Mouse (Mus musculus): Measurements from ENCODE around the gene Cdh8. TPM values are rescaled to one million over a fixed set of nuclear protein-coding genes. Genes with fewer than 3 reads are reported as not detected.

The Cdh8 gene
- 10 to 100 TPM; 42.3 to 42.8 TPM for total RNA-seq (2021)
- long read RNA-seq, experiment 1, full-length matches to known transcripts, result 11 of 17 reads
- long read RNA-seq, experiment 1, partial matches to known transcripts, result 4 of 17 reads
- long read RNA-seq, experiment 1, other reads (novel, unspliced or antisense), result 2 of 17 reads
- long read RNA-seq, experiment 2, full-length matches to known transcripts, result 9 of 16 reads
- long read RNA-seq, experiment 2, partial matches to known transcripts, result 2 of 16 reads
- long read RNA-seq, experiment 2, other reads (novel, unspliced or antisense), result 5 of 16 reads

GRCm38 (mm10) chr8:99415966-99416781 is at the start of gene Cdh8:
TSS of gene Cdh8 (minus strand) at chr8:99416471.
- peak; percentile 71 to 82 for DNase-seq (ENCODE audit: low spot score in 2 of 2)

GRCm38 (mm10) chr8:99446506-99446905 is 30.2 kb upstream of the Cdh8 start:
- DNase-seq (ENCODE audit: low spot score in 2 of 2), result no peak

- no peak for DNase-seq (ENCODE audit: low spot score in 2 of 2)
These were observed 9.6 kb upstream of the Cdh8 start for GRCm38 (mm10) chr8:99425901-99426300.

GRCm38 (mm10) chr8:99421516-99421915 is 5.2 kb upstream of the Cdh8 start:
- DNase-seq (ENCODE audit: low spot score in 2 of 2), result peak in 1 of 2 experiments; percentile 25

GRCm38 (mm10) chr8:99419726-99420125 is 3.5 kb upstream of the Cdh8 start:
- DNase-seq (ENCODE audit: low spot score in 2 of 2), result no peak

GRCm38 (mm10) chr8:99417456-99417855 is 1.2 kb upstream of the Cdh8 start:
- no peak for DNase-seq (ENCODE audit: low spot score in 2 of 2)

GRCm38 (mm10) chr8:99415076-99415965 is 950 bp downstream of the Cdh8 start:
- DNase-seq (ENCODE audit: low spot score in 2 of 2), result peak; percentile 48 to 63

- DNase-seq (ENCODE audit: low spot score in 2 of 2), result no peak
These were observed 1.8 kb downstream of the Cdh8 start for GRCm38 (mm10) chr8:99414483-99414921.

- DNase-seq (ENCODE audit: low spot score in 2 of 2), result no peak
These were observed 2.3 kb downstream of the Cdh8 start for GRCm38 (mm10) chr8:99413877-99414482.

GRCm38 (mm10) chr8:99393908-99394307 is 22.4 kb downstream of the Cdh8 start:
- DNase-seq (ENCODE audit: low spot score in 2 of 2), result no peak

GRCm38 (mm10) chr8:99370104-99370503 is 46.2 kb downstream of the Cdh8 start:
- peak; percentile 18 to 51 for DNase-seq (ENCODE audit: low spot score in 2 of 2)

- no peak for DNase-seq (ENCODE audit: low spot score in 2 of 2)
These were observed 47.1 kb downstream of the Cdh8 start for GRCm38 (mm10) chr8:99369166-99369565.

GRCm38 (mm10) chr8:99368449-99368848 is 47.8 kb downstream of the Cdh8 start:
- no peak for DNase-seq (ENCODE audit: low spot score in 2 of 2)

GRCm38 (mm10) chr8:99353923-99354322 is 62.3 kb downstream of the Cdh8 start:
- DNase-seq (ENCODE audit: low spot score in 2 of 2), result no peak

- no peak for DNase-seq (ENCODE audit: low spot score in 2 of 2)
These were observed 63.0 kb downstream of the Cdh8 start for GRCm38 (mm10) chr8:99353221-99353620.

- DNase-seq (ENCODE audit: low spot score in 2 of 2), result no peak
These were observed 66.8 kb downstream of the Cdh8 start for GRCm38 (mm10) chr8:99349456-99349855.

GRCm38 (mm10) chr8:99348618-99349017 is 67.7 kb downstream of the Cdh8 start:
- DNase-seq (ENCODE audit: low spot score in 2 of 2), result no peak

- DNase-seq (ENCODE audit: low spot score in 2 of 2), result no peak
These were observed 77.0 kb downstream of the Cdh8 start for GRCm38 (mm10) chr8:99339310-99339709.

GRCm38 (mm10) chr8:99327559-99327958 is 88.7 kb downstream of the Cdh8 start:
- DNase-seq (ENCODE audit: low spot score in 2 of 2), result peak in 1 of 2 experiments; percentile 9

GRCm38 (mm10) chr8:99314561-99314960 is 101.7 kb downstream of the Cdh8 start:
- no peak for DNase-seq (ENCODE audit: low spot score in 2 of 2)

- no peak for DNase-seq (ENCODE audit: low spot score in 2 of 2)
These were observed 112.1 kb downstream of the Cdh8 start for GRCm38 (mm10) chr8:99304184-99304583.
